ENCODE assay signal across 13 mouse cellular contexts in the genomic region with DNA sequence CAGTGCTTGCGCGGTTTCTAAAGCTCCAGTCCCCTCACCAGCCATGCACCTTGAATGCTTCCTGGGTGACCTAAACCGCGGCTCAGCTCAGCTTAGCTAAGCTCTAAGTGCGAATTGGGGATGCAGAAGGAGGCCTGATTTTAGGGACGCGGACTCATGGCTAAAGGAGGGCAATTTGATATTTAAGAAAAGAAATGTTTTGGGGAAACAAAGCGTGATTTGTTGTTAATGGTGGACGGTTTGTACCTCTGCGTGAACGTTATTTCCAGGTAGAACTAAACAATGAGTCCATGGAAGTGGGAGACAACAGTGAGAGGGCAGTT. TPM values are rescaled to one million over a fixed set of nuclear protein-coding genes. Genes with fewer than 3 reads are reported as not detected.
DNase-seq lines count a peak whose midpoint lies in the region; ATAC-seq and TF ChIP-seq lines count a peak whose summit lies in the region.
"Had no signal": no experiment of that assay in that cellular context is flagged by ENCODE, and none has a peak within 500 bp of the region (broad histone marks: within the 10 kb centered on the region; RNA-seq: fewer than 3 reads in every experiment).

No protein-coding gene starts in this region.

- H3K4me3 ChIP-seq in heart, embryonic 11.5 days (ENCODE audit: low read depth, low read length) = no peak overlapping the region
- H3K4me3 ChIP-seq in lung, embryonic 16.5 days (ENCODE audit: low read length) = peak overlapping the region; percentile 34
- no peak overlapping the region for H3K4me3 ChIP-seq in intestine, postnatal 0 days (ENCODE audit: low read depth, low read length)
- H3K4me3 ChIP-seq in stomach, embryonic 15.5 days (replicated peaks) = 0 out of 2 replicates have a peak overlapping the region, but pooled peaks have one; percentile 19
- H3K4me3 ChIP-seq: layer of hippocampus, adult 2 months had no signal

- no peak for DNase-seq in heart, postnatal 4 days
- no peak for DNase-seq in lung, postnatal 36 days
- DNase-seq in urinary bladder, postnatal 4 days (ENCODE audit: low spot score in 2 of 2) = no peak
- DNase-seq: adrenal gland, adult 8-10 months; kidney, adult 8-10 months had no signal

- H3K4me2 ChIP-seq in heart, embryonic 11.5 days = peak overlapping the region; percentile 25; the same call in 1 of the 2 replicates
- peak overlapping the region; percentile 46 for H3K4me2 ChIP-seq in lung, embryonic 16.5 days (ENCODE audit: low read depth, low read length)
- H3K4me2 ChIP-seq in intestine, postnatal 0 days (replicated peaks; ENCODE audit: low read depth) = 0 out of 2 replicates have a peak overlapping the region, but pooled peaks have one; percentile 21
- H3K4me2 ChIP-seq in stomach, embryonic 15.5 days = peak overlapping the region; percentile 30

- TF ChIP-seq CTCF in intestine, postnatal 0 days (IDR thresholded peaks at IDR 0.05; ENCODE audit: low read depth) = no peak

- H3K9me3 ChIP-seq in heart, embryonic 11.5 days (replicated peaks; ENCODE audit: control insufficient read depth, low read length) = no peaks in the 10 kb centered on the region
- no peaks in the 10 kb centered on the region for H3K9me3 ChIP-seq in lung, embryonic 16.5 days (ENCODE audit: control insufficient read depth, low read length)
- no peaks in the 10 kb centered on the region for H3K9me3 ChIP-seq in intestine, postnatal 0 days (ENCODE audit: control insufficient read depth)
- no peaks in the 10 kb centered on the region for H3K9me3 ChIP-seq in stomach, embryonic 15.5 days

- peaks cover 86% of the 10 kb centered on the region for H3K27me3 ChIP-seq in heart, embryonic 11.5 days (ENCODE audit: control insufficient read depth, insufficient read depth, low read length)
- H3K27me3 ChIP-seq in lung, embryonic 16.5 days (ENCODE audit: control insufficient read depth, insufficient read depth, low read depth, low read length) = peaks cover 51% of the 10 kb centered on the region
- H3K27me3 ChIP-seq in intestine, postnatal 0 days (replicated peaks; ENCODE audit: control insufficient read depth, insufficient read depth, low read length) = peaks cover 79% of the 10 kb centered on the region
- peaks cover 52% of the 10 kb centered on the region for H3K27me3 ChIP-seq in stomach, embryonic 15.5 days (replicated peaks)

- WGBS in heart, embryonic 11.5 days (ENCODE audit: insufficient replicate concordance) = 2% methylated on average over 11 of the region's 11 CpGs
- 3% methylated on average over 11 of the region's 11 CpGs for WGBS in lung, embryonic 16.5 days
- WGBS in intestine, postnatal 0 days = 21% methylated on average over 11 of the region's 11 CpGs
- WGBS in stomach, embryonic 15.5 days = 7% methylated on average over 11 of the region's 11 CpGs

- no peaks in the 10 kb centered on the region for H3K36me3 ChIP-seq in heart, embryonic 11.5 days (ENCODE audit: control insufficient read depth, insufficient read depth, low read length)
- H3K36me3 ChIP-seq in lung, embryonic 16.5 days (ENCODE audit: control insufficient read depth, insufficient read depth, low read length) = no peaks in the 10 kb centered on the region
- no peaks in the 10 kb centered on the region for H3K36me3 ChIP-seq in intestine, postnatal 0 days (ENCODE audit: control insufficient read depth, insufficient read depth)
- no peaks in the 10 kb centered on the region for H3K36me3 ChIP-seq in stomach, embryonic 15.5 days

- H3K9ac ChIP-seq in heart, embryonic 11.5 days (ENCODE audit: low read depth, low read length) = no peak overlapping the region; the same call in 1 of the 2 replicates
- H3K9ac ChIP-seq in lung, embryonic 16.5 days (ENCODE audit: low read length) = peak overlapping the region; percentile 60
- H3K9ac ChIP-seq in intestine, postnatal 0 days (ENCODE audit: low read depth, low read length) = no peak overlapping the region
- no peak overlapping the region for H3K9ac ChIP-seq in stomach, embryonic 15.5 days

- H3K27ac ChIP-seq in heart, embryonic 11.5 days (ENCODE audit: low read depth, low read length) = no peak overlapping the region
- peak overlapping the region; percentile 74 for H3K27ac ChIP-seq in lung, embryonic 16.5 days (ENCODE audit: low read length)
- no peak overlapping the region for H3K27ac ChIP-seq in intestine, postnatal 0 days (ENCODE audit: low read depth, low read length)
- H3K27ac ChIP-seq in stomach, embryonic 15.5 days = peak overlapping the region; percentile 26; the same call in 1 of the 2 replicates
- H3K27ac ChIP-seq: layer of hippocampus, adult 2 months had no signal

- ATAC-seq in heart, embryonic 11.5 days (replicated peaks; ENCODE audit: insufficient number of reproducible peaks, low FRiP score, low TSS enrichment) = no peak
- no peak for ATAC-seq in lung, embryonic 16.5 days (ENCODE audit: low read depth)
- no peak for ATAC-seq in intestine, postnatal 0 days
- ATAC-seq in stomach, embryonic 15.5 days (ENCODE audit: insufficient read depth, low FRiP score, low read depth) = no peak
- ATAC-seq in cerebellum, adult (ENCODE audit: insufficient number of reproducible peaks, low FRiP score, low TSS enrichment) = no peak

- no peaks in the 10 kb centered on the region for H3K4me1 ChIP-seq in heart, embryonic 11.5 days (ENCODE audit: control insufficient read depth, insufficient read depth, low read length)
- peaks cover 5% of the 10 kb centered on the region for H3K4me1 ChIP-seq in lung, embryonic 16.5 days (replicated peaks; ENCODE audit: control insufficient read depth, insufficient read depth, low read length)
- no peaks in the 10 kb centered on the region for H3K4me1 ChIP-seq in intestine, postnatal 0 days (replicated peaks; ENCODE audit: control insufficient read depth, insufficient read depth, low read length)
- H3K4me1 ChIP-seq in stomach, embryonic 15.5 days = no peaks in the 10 kb centered on the region

RNA-seq across cellular contexts. Expression of gene Foxa2, which starts 16.2 kb away (rescaled TPM):
- polyA plus RNA-seq in heart, embryonic 11.5 days (2014; fragmentation: Nextera tagmentation; extraction: Ambion mirVana) = 0.17 and 0.73 TPM in 2 replicates
- not detected for total RNA-seq in heart, postnatal 4 days (2021)
- 32.6 and 38.1 TPM in 2 replicates for polyA plus RNA-seq in lung, embryonic 16.5 days (2015; fragmentation: Nextera tagmentation; extraction: Ambion mirVana)
- polyA plus RNA-seq in intestine, postnatal 0 days (2015; fragmentation: Nextera tagmentation; extraction: Ambion mirVana) = 0.94 and 1.5 TPM in 2 replicates
- polyA plus RNA-seq in stomach, embryonic 15.5 days (2015; fragmentation: Nextera tagmentation; extraction: Ambion mirVana) = 13.0 and 18.4 TPM in 2 replicates
- total RNA-seq: adrenal gland, adult 8-10 months; layer of hippocampus, adult 2 months; left cerebral cortex, postnatal 14 days; megakaryocyte, adult 5-6 weeks had no signal

Comparison
In these comparisons a context has a peak if more than half of its experiments do, and no peak if none do; other contexts are left out.
1. H3K27ac ChIP-seq: peak in lung, embryonic 16.5 days (single experiment) and stomach, embryonic 15.5 days (single experiment); none in heart, embryonic 11.5 days (single experiment) and intestine, postnatal 0 days (single experiment).
2. H3K4me3 ChIP-seq: peak in lung, embryonic 16.5 days (single experiment) and stomach, embryonic 15.5 days (single experiment); none in heart, embryonic 11.5 days (single experiment) and intestine, postnatal 0 days (single experiment).
3. Peak in every context shown above with its lines, with median percentiles within 50 percentile points of each other: H3K4me2 ChIP-seq.